Mouse (Mus musculus): Measurements from ENCODE around the gene Wdr82. TPM values are rescaled to one million over a fixed set of nuclear protein-coding genes. Genes with fewer than 3 reads are reported as not detected.

Gene Wdr82
- total RNA-seq, 2 experiments from 2014 or later = 19.4 to 25.9 TPM

GRCm38 (mm10) chr9:106205713-106206290, 35.1 kb downstream of the Wdr82 start:
- intact Hi-C loops (cut with DNase I) = loop anchor here (2.0 kb wide), 1 partner anchor 35 kb away; the partner anchor contains the start of gene Wdr82
- no peak for TF ChIP-seq CTCF (IDR thresholded peaks at IDR 0.05)
- Histone ChIP-seq H3K27ac (peak overlapping the region; percentile 98), H3K4me3 (0 out of 2 replicates have a peak overlapping the region, but pooled peaks have one; percentile 7)
- peak; percentile 24 for DNase-seq

GRCm38 (mm10) chr9:106206515-106206914, 35.8 kb downstream of the Wdr82 start:
- intact Hi-C loops (cut with DNase I) = loop anchor here (2.0 kb wide), 1 partner anchor 36 kb away; the partner anchor contains the start of gene Wdr82
- Histone ChIP-seq H3K27ac (peak overlapping the region; percentile 98), H3K4me3 (peak overlapping the region; percentile 74)
- TF ChIP-seq CTCF (IDR thresholded peaks at IDR 0.05) = no peak
- DNase-seq = peak; percentile 84

- peak; percentile 72 for DNase-seq
- TF ChIP-seq CTCF (IDR thresholded peaks at IDR 0.05) = no peak
- H3K4me3 ChIP-seq = peak overlapping the region; percentile 74
- H3K27ac ChIP-seq = peak overlapping the region; percentile 98
- intact Hi-C loops (cut with DNase I) = no loop called here
Observed at GRCm38 (mm10) chr9:106208181-106208580, 37.5 kb downstream of the Wdr82 start.

- peak overlapping the region; percentile 74 for H3K4me3 ChIP-seq
- peak overlapping the region; percentile 98 for H3K27ac ChIP-seq
- no peak for TF ChIP-seq CTCF (IDR thresholded peaks at IDR 0.05)
- intact Hi-C loops (cut with DNase I) = loop anchor here (5.0 kb wide), 1 partner anchor 72 kb away; the partner anchor contains the start of gene Poc1a
- DNase-seq = peak; percentile 72
Observed at GRCm38 (mm10) chr9:106209954-106210353, 39.2 kb downstream of the Wdr82 start.

GRCm38 (mm10) chr9:106210853-106211609, 40.3 kb downstream of the Wdr82 start:
- peak overlapping the region; percentile 98 for H3K27ac ChIP-seq
- intact Hi-C loops (cut with DNase I) = loop anchor here (5.0 kb wide), 1 partner anchor 71 kb away; the partner anchor contains the start of gene Poc1a
- no peak for DNase-seq
- no peak for TF ChIP-seq CTCF (IDR thresholded peaks at IDR 0.05)
- peak overlapping the region; percentile 74 for H3K4me3 ChIP-seq

GRCm38 (mm10) chr9:106211680-106212593, 41.2 kb downstream of the Wdr82 start:
- intact Hi-C loops (cut with DNase I) = loop anchor here (5.0 kb wide), 1 partner anchor 70 kb away; the partner anchor contains the start of gene Poc1a
- Histone ChIP-seq H3K4me3 (peak overlapping the region; percentile 61), H3K27ac (peak overlapping the region; percentile 98)
- peak; percentile 88 for DNase-seq
- TF ChIP-seq CTCF (IDR thresholded peaks at IDR 0.05) = no peak; the same call in 1 of the 2 replicates

- peak; percentile 19 for DNase-seq
- Histone ChIP-seq H3K4me3 (no peak overlapping the region), H3K27ac (no peak overlapping the region)
- intact Hi-C loops (cut with DNase I) = loop anchor here (5.0 kb wide), 1 partner anchor 70 kb away; the partner anchor contains the start of gene Poc1a
- no peak for TF ChIP-seq CTCF (IDR thresholded peaks at IDR 0.05)
Observed at GRCm38 (mm10) chr9:106212594-106212981, 41.9 kb downstream of the Wdr82 start.

GRCm38 (mm10) chr9:106215341-106216125, 44.8 kb downstream of the Wdr82 start:
- intact Hi-C loops (cut with DNase I) = no loop called here
- DNase-seq = no peak

GRCm38 (mm10) chr9:106216971-106217370, 46.2 kb downstream of the Wdr82 start:
- Histone ChIP-seq H3K27ac (no peak overlapping the region), H3K4me3 (no peak overlapping the region)
- intact Hi-C loops (cut with DNase I) = no loop called here
- no peak for TF ChIP-seq CTCF (IDR thresholded peaks at IDR 0.05)
- no peak for DNase-seq

More at GRCm38 (mm10) chr9:106215341-106216125, 44.8 kb downstream of the Wdr82 start:
- TF ChIP-seq CTCF (IDR thresholded peaks at IDR 0.05) = peak; percentile 27; the same call in 1 of the 2 replicates
- no peak overlapping the region for H3K4me3 ChIP-seq
- H3K27ac ChIP-seq = no peak overlapping the region

- no peak overlapping the region for H3K27ac ChIP-seq
- intact Hi-C loops (cut with DNase I) = no loop called here
- TF ChIP-seq CTCF (IDR thresholded peaks at IDR 0.05) = no peak
- no peak overlapping the region for H3K4me3 ChIP-seq
- DNase-seq = no peak
Observed at GRCm38 (mm10) chr9:106220894-106221523, 50.3 kb downstream of the Wdr82 start.
